Mouse (Mus musculus) forebrain, postnatal 0 days (tissue): ENCODE results near the gene Cfb. TPM values are rescaled to one million over a fixed set of nuclear protein-coding genes. Genes with fewer than 3 reads are reported as not detected.

Experiments used
- ATAC-seq: fragments of 200-750 bp; cut with Nextera tagmentation; 2 replicates; pipeline ENCODE4 v1.8.0; 2017; ENCODE audit warnings: mild to moderate bottlenecking, moderate library complexity
- DNase-seq: peaks from one replicate; pipeline ENCODE4 v3.0.0-alpha.2; 2015
- H3K27ac ChIP-seq: fragments of 300-500 bp; sonication (generic); 2 replicates; pipeline ENCODE4 v1.5.1; 2014; ENCODE audit warnings: low read depth, mild to moderate bottlenecking, antibody characterized with exemption, low read length, moderate library complexity, mixed read lengths
- H3K27me3 ChIP-seq: fragments of 300-500 bp; sonication (generic); 2 replicates; pipeline ENCODE4 v1.6.1; 2014; ENCODE audit warnings: mild to moderate bottlenecking, low read length, mixed read lengths; ENCODE audit not compliant: insufficient read depth
- H3K36me3 ChIP-seq: fragments of 300-500 bp; sonication (generic); 2 replicates; pipeline ENCODE4 v1.6.1; 2014; ENCODE audit warnings: mild to moderate bottlenecking, moderate library complexity; ENCODE audit not compliant: insufficient read depth
- H3K4me1 ChIP-seq: fragments of 300-500 bp; sonication (generic); 2 replicates; pipeline ENCODE4 v1.6.1; 2014; ENCODE audit warnings: antibody characterized with exemption; ENCODE audit not compliant: insufficient read depth
- H3K4me2 ChIP-seq: fragments of 300-500 bp; sonication (generic); 2 replicates; pipeline ENCODE4 v1.6.1; 2014; ENCODE audit warnings: low read depth, mild to moderate bottlenecking, moderate library complexity
- H3K4me3 ChIP-seq: fragments of 300-500 bp; sonication (generic); 2 replicates; pipeline ENCODE4 v1.5.1; 2014; ENCODE audit warnings: low read depth, low read length, mixed read lengths
- H3K9ac ChIP-seq: fragments of 300-500 bp; sonication (generic); 2 replicates; pipeline ENCODE4 v1.6.1; 2014; ENCODE audit warnings: mild to moderate bottlenecking
- H3K9me3 ChIP-seq: fragments of 300-500 bp; sonication (generic); 2 replicates; pipeline ENCODE4 v1.6.1; 2016; ENCODE audit warnings: low read length
- CTCF ChIP-seq: sonication (generic); IDR thresholded peaks from 2 replicates; pipeline ENCODE4 v1.5.1; 2016; ENCODE audit warnings: antibody characterized with exemption, control low read depth, low read depth
- WGBS: fragments of 180-500 bp; shearing (Covaris S2); extraction: QIAGEN DNeasy Blood & Tissue Kit; methylation state at CpG from one replicate; pipeline ENCODE4 v1.1.7; 2014; 5-methylcytosine and 5-hydroxymethylcytosine counted together
- polyA plus RNA-seq: library from polyadenylated mRNA; unstranded; fragments of >200 nt; fragmentation: Nextera tagmentation; extraction: Ambion mirVana; gene quantifications from 2 replicates; pipeline ENCODE4 v1.2.1, GENCODE M21; 2015
- total RNA-seq: library from RNA; depleted of rRNA; stranded (reverse); fragments of >200 nt; gene quantifications from 2 replicates; pipeline ENCODE4 v1.2.3, GENCODE M21; 2014

Gene Cfb
- total and polyA plus RNA-seq, 2 experiments from 2014 or later = 0.67 to 1.0 TPM

- 4% methylated on average over 44 of the region's 51 CpGs for WGBS
- TF ChIP-seq CTCF = no peak
- Histone ChIP-seq H3K9ac (peak overlapping the region; percentile 84), H3K9me3 (no peaks in the 10 kb centered on the region), H3K4me3 (peak overlapping the region; percentile 72), H3K4me2 (peak overlapping the region; percentile 79), H3K27me3 (no peaks in the 10 kb centered on the region), H3K4me1 (peaks cover 6% of the 10 kb centered on the region; the same call in 1 of the 2 replicates), H3K27ac (peak overlapping the region; percentile 87), H3K36me3 (peaks cover 5% of the 10 kb centered on the region; the same call in 1 of the 2 replicates)
- ATAC-seq = peak; percentile 32
- DNase-seq = peak; percentile 53
Observed at GRCm38 (mm10) chr17:34894801-34895530, 32.6 kb upstream of the Cfb start.

GRCm38 (mm10) chr17:34894074-34894597 is 31.8 kb upstream of the Cfb start:
- Histone ChIP-seq H3K27ac (peak overlapping the region; percentile 87), H3K4me1 (peaks cover 5% of the 10 kb centered on the region; the same call in 1 of the 2 replicates), H3K4me2 (peak overlapping the region; percentile 79), H3K9ac (peak overlapping the region; percentile 84), H3K36me3 (peaks cover 5% of the 10 kb centered on the region; the same call in 1 of the 2 replicates), H3K9me3 (no peaks in the 10 kb centered on the region), H3K27me3 (no peaks in the 10 kb centered on the region), H3K4me3 (peak overlapping the region; percentile 72)
- peak; percentile 32; the same call in 1 of the 2 replicates for TF ChIP-seq CTCF
- WGBS = 6% methylated on average over 35 of the region's 51 CpGs
- DNase-seq = peak; percentile 99
- ATAC-seq = peak; percentile 88

DNA sequence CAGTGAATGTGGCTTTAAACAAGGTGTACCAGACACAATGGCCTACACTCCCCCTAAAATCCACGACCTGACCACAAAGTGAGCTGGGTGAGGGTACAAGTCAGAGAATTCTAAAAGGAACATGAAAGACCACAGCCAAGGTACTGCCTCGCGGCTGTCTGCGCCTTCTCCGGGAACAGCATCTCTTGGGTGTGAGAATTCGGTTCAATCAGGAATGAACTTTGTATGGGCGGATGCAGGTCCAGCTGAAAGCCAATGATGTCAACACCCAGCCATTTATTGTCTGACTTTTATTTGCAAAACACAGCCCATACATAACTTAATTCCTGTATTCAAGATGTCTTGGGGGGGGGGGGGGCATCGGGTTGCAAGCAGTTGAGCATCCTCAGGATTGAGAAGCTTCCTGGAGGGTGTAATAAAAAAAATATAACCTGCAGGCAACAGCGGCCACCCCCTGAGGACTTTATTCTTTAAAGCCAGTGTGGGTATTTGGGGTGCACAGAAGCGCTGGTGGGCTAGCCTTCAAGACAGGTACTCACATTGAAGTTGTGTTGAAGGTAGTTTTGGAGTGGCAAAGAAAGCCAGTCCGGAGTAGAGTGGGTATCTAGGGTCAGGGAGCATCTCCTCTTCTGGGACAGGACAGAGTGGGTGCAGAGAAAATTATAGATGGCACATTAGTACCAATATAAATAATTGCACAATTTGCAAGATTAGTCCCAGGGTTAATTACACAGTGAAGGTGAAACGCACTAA is 30.9 kb upstream of the Cfb start:
- Histone ChIP-seq H3K27ac (peak overlapping the region; percentile 87), H3K4me3 (peak overlapping the region; percentile 72), H3K4me1 (peaks cover 5% of the 10 kb centered on the region; the same call in 1 of the 2 replicates), H3K27me3 (no peaks in the 10 kb centered on the region), H3K4me2 (peak overlapping the region; percentile 79), H3K36me3 (peaks cover 5% of the 10 kb centered on the region; the same call in 1 of the 2 replicates), H3K9ac (peak overlapping the region; percentile 84; the same call in 1 of the 2 replicates), H3K9me3 (no peaks in the 10 kb centered on the region)
- DNase-seq (no peak), ATAC-seq (no peak)
- no peak for TF ChIP-seq CTCF
- 65% methylated on average over 12 of the region's 12 CpGs for WGBS

- H3K27me3 ChIP-seq = no peaks in the 10 kb centered on the region
- ATAC-seq = no peak
Observed at GRCm38 (mm10) chr17:34891377-34891776, 29.1 kb upstream of the Cfb start.

DNA sequence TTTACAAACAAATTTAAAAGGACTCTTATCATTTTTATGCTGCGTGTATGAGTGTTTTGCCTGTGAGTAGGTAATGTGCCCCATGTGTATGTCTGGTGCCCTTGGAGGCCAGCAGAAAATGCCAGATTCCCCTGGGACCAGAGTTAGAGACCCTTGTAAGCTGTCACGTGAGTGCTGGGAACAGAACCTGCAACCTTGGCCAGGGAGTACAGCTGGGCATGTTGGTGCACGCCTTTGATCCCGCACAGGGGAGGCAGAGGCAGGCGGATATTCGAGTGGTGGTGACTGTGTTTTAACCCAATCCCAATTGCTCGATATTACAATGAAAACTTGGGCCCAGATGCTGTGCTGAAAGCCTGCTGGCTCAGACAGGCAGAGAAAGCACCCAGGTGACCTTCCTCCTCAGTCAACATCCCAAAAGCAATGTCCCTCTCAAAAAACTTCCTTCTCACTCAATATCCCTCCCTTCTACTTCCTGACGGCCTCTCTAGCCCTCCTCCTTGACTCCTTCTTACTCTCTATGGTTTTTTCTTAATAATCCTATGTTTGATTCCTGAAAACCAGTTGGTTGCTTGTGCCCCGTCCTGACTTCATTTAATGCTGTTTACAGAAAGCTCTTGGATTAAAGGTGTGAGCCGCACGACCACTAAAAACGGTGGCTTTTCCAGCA is 27.9 kb upstream of the Cfb start:
- no peaks in the 10 kb centered on the region for H3K9me3 ChIP-seq
- no peak overlapping the region for H3K4me3 ChIP-seq
- DNase-seq (no peak), ATAC-seq (no peak)
- 88% methylated on average over 12 of the region's 12 CpGs for WGBS
- no peaks in the 10 kb centered on the region for H3K4me1 ChIP-seq
- no peaks in the 10 kb centered on the region for H3K27me3 ChIP-seq
- no peak for TF ChIP-seq CTCF
- no peaks in the 10 kb centered on the region for H3K36me3 ChIP-seq
- H3K4me2 ChIP-seq = no peak overlapping the region
- H3K27ac ChIP-seq = no peak overlapping the region
- H3K9ac ChIP-seq = no peak overlapping the region

More at GRCm38 (mm10) chr17:34891377-34891776, 29.1 kb upstream of the Cfb start:
- Histone ChIP-seq H3K9ac (no peak overlapping the region), H3K4me3 (no peak overlapping the region), H3K9me3 (no peaks in the 10 kb centered on the region), H3K4me1 (peaks cover 5% of the 10 kb centered on the region; the same call in 1 of the 2 replicates), H3K27ac (no peak overlapping the region), H3K4me2 (no peak overlapping the region), H3K36me3 (peaks cover 4% of the 10 kb centered on the region; the same call in 1 of the 2 replicates)
- no peak for TF ChIP-seq CTCF
- no peak for DNase-seq
- 94% methylated on average over 2 of the region's 2 CpGs for WGBS

DNA sequence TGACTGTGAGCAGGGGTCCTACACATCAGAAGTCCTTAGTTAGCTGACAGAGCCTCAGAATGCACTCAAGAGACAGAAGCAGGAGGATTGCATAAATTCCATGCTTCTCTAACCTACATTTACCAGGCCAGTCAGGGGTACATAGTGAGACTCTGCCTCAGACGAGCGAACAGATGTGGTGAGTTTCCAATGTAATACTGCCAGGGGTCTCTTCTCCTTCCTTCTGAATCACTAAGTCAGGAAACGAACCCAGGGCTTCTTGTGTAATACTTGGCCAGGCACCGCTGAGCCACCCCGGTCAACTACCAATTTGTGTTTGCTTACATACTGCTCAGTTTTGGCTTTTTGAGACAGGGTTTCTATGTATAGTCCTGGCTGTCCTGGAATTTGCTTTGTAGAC is 25.6 kb upstream of the Cfb start:
- WGBS = 92% methylated on average over 5 of the region's 5 CpGs
- no peak for ATAC-seq
- no peak overlapping the region for H3K9ac ChIP-seq

More for the DNA sequence above, 25.6 kb upstream of the Cfb start:
- Histone ChIP-seq H3K4me3 (no peak overlapping the region), H3K9me3 (no peaks in the 10 kb centered on the region), H3K27ac (no peak overlapping the region), H3K36me3 (no peaks in the 10 kb centered on the region), H3K27me3 (no peaks in the 10 kb centered on the region), H3K4me2 (no peak overlapping the region), H3K4me1 (no peaks in the 10 kb centered on the region)
- DNase-seq = no peak
- TF ChIP-seq CTCF = no peak
